Mouse (Mus musculus): ENCODE measurements around the gene Cyp1a2.

Cyp1a2 gene

GRCm38 (mm10) chr9:57671037-57671436 lies 12.5 kb downstream of the Cyp1a2 start:
- DNase-seq, result no peak

GRCm38 (mm10) chr9:57669566-57669965 lies 13.9 kb downstream of the Cyp1a2 start:
- DNase-seq, result no peak

- no peak for DNase-seq
These were observed 15.2 kb downstream of the Cyp1a2 start for GRCm38 (mm10) chr9:57668277-57668676.

GRCm38 (mm10) chr9:57667817-57668216 lies 15.7 kb downstream of the Cyp1a2 start:
- DNase-seq, result peak; percentile 44

GRCm38 (mm10) chr9:57667136-57667535 lies 16.4 kb downstream of the Cyp1a2 start:
- DNase-seq, result peak; percentile 54

GRCm38 (mm10) chr9:57666536-57666935 lies 17.0 kb downstream of the Cyp1a2 start:
- peak; percentile 58 for DNase-seq

- no peak for DNase-seq
These were observed 18.9 kb downstream of the Cyp1a2 start for GRCm38 (mm10) chr9:57664616-57665015.

- no peak for DNase-seq
These were observed 22.0 kb downstream of the Cyp1a2 start for GRCm38 (mm10) chr9:57661552-57661951.

- DNase-seq, result peak; percentile 29
These were observed 23.0 kb downstream of the Cyp1a2 start for GRCm38 (mm10) chr9:57660501-57660900.

- peak; percentile 79 for DNase-seq
These were observed 23.7 kb downstream of the Cyp1a2 start for GRCm38 (mm10) chr9:57659774-57660173.

- peak; percentile 52 for DNase-seq
These were observed 24.5 kb downstream of the Cyp1a2 start for GRCm38 (mm10) chr9:57658970-57659369.

- peak; percentile 33 for DNase-seq
These were observed 25.7 kb downstream of the Cyp1a2 start for GRCm38 (mm10) chr9:57657843-57658242.

- DNase-seq, result no peak
These were observed 26.7 kb downstream of the Cyp1a2 start for GRCm38 (mm10) chr9:57656631-57657350.

- peak; percentile 99 for DNase-seq
These were observed 27.8 kb downstream of the Cyp1a2 start for GRCm38 (mm10) chr9:57655749-57656148.

- DNase-seq, result no peak
These were observed 28.5 kb downstream of the Cyp1a2 start for GRCm38 (mm10) chr9:57654966-57655365.

- DNase-seq, result no peak
These were observed 30.2 kb downstream of the Cyp1a2 start, which contains the start of gene Csk for GRCm38 (mm10) chr9:57653283-57653682. Gene Csk, minus strand, starts transcription at chr9:57653631.

GRCm38 (mm10) chr9:57652855-57653254 lies 30.6 kb downstream of the Cyp1a2 start:
- peak; percentile 50 for DNase-seq

- peak; percentile 31 for DNase-seq
These were observed 31.2 kb downstream of the Cyp1a2 start for GRCm38 (mm10) chr9:57652351-57652750.

GRCm38 (mm10) chr9:57650786-57651311 lies 32.7 kb downstream of the Cyp1a2 start:
- DNase-seq, result peak; percentile 78

GRCm38 (mm10) chr9:57650130-57650785 lies 33.2 kb downstream of the Cyp1a2 start:
- no peak for DNase-seq

GRCm38 (mm10) chr9:57647286-57648108 lies 36.0 kb downstream of the Cyp1a2 start:
- DNase-seq, result peak; percentile 60

GRCm38 (mm10) chr9:57646551-57647103 lies 36.9 kb downstream of the Cyp1a2 start:
- peak; percentile 37 for DNase-seq

Data from thymus, postnatal 4 days (tissue).